Mouse (Mus musculus) CH12.LX (cell line): ENCODE measurements around the gene Mcm9.

Experiments
- CTCF ChIP-seq, 2 experiments: IDR thresholded peaks in 1 of 2; conservative IDR thresholded peaks in 1 of 2; 2 replicates each; pipeline ENCODE4 v1.5.1; 2011 to 2012; ENCODE audit warnings: low read depth in 2 of 2, low read length in 2 of 2, improper control_type of control experiment in 1 of 2, inconsistent platforms in 1 of 2, mild to moderate bottlenecking in 1 of 2, moderate library complexity in 1 of 2
- EP300 ChIP-seq: IDR thresholded peaks from 2 replicates; pipeline ENCODE4 v1.6.1; 2011; ENCODE audit warnings: low read length, improper control_type of control experiment
- JUN ChIP-seq: IDR thresholded peaks from 2 replicates; pipeline ENCODE4 v1.6.1; 2011; ENCODE audit warnings: low read depth, mild to moderate bottlenecking, low read length, improper control_type of control experiment, moderate library complexity; ENCODE audit not compliant: insufficient read depth
- JUND ChIP-seq: conservative IDR thresholded peaks from 2 replicates; pipeline ENCODE4 v1.6.1; 2011; ENCODE audit warnings: low read depth, low read length, improper control_type of control experiment
- KAT2A ChIP-seq: IDR thresholded peaks from 2 replicates; pipeline ENCODE4 v1.6.1; 2012; ENCODE audit warnings: low read length, improper control_type of control experiment, inconsistent platforms; ENCODE audit not compliant: insufficient replicate concordance
- MAFK ChIP-seq: IDR thresholded peaks from 2 replicates; pipeline ENCODE4 v1.6.1; 2011; ENCODE audit warnings: low read length, improper control_type of control experiment; ENCODE audit not compliant: insufficient replicate concordance
- MAX ChIP-seq: IDR thresholded peaks from 2 replicates; pipeline ENCODE4 v1.6.1; 2011; ENCODE audit warnings: low read length, improper control_type of control experiment
- POLR2A ChIP-seq: IDR thresholded peaks from 2 replicates; pipeline ENCODE4 v1.6.1; 2011; ENCODE audit warnings: low read depth, mild to moderate bottlenecking, improper control_type of control experiment, low read length
- POLR2AphosphoS2 ChIP-seq: IDR thresholded peaks from 2 replicates; pipeline ENCODE4 v1.6.1; 2011; ENCODE audit warnings: low read depth, low read length, improper control_type of control experiment
- TBP ChIP-seq: conservative IDR thresholded peaks from 2 replicates; pipeline ENCODE4 v1.6.1; 2011; ENCODE audit warnings: low read depth, low read length, improper control_type of control experiment
- ZC3H11A ChIP-seq: IDR thresholded peaks from 2 replicates; pipeline ENCODE4 v1.6.1; 2012; ENCODE audit warnings: low read depth, mild to moderate bottlenecking, inconsistent platforms, low read length, improper control_type of control experiment

- TF ChIP-seq POLR2A (peak; percentile 64; the same call in 1 of the 2 replicates), KAT2A (no peak), JUN (no peak), MAFK (no peak), JUND (no peak), CTCF (conservative IDR thresholded peaks at IDR 0.05 in 1 of 2, IDR thresholded peaks at IDR 0.05 in 1 of 2; ENCODE audit: low read depth in 2 of 2, low read length in 2 of 2) (no peak), EP300 (no peak), TBP (no peak), MAX (no peak), POLR2AphosphoS2 (no peak), ZC3H11A (no peak)
Measured at GRCm38 (mm10) chr10:53629918-53630250, 355 bp downstream of the Mcm9 start.
